Mouse (Mus musculus) common myeloid progenitor, adult 5-6 weeks (primary cell): ENCODE results near the gene Trim56. TPM values are rescaled to one million over a fixed set of nuclear protein-coding genes. Genes with fewer than 3 reads are reported as not detected.

Source experiments
- ATAC-seq: replicated peaks from 2 replicates; pipeline ENCODE4 v1.8.0; 2016; ENCODE audit warnings: low read depth, mild to moderate bottlenecking, moderate TSS enrichment, inconsistent platforms; ENCODE audit not compliant: poor library complexity, severe bottlenecking
- total RNA-seq: library from RNA; stranded (forward); fragments of 200-1000, 187-1606 nt; gene quantifications from 2 replicates; pipeline ENCODE4 v1.2.3, GENCODE M21; 2017

Trim56 gene
- total RNA-seq, 1 experiment from 2014 or later = 34.3 TPM

- no peak for ATAC-seq
Observed at GRCm38 (mm10) chr5:137078041-137078440, 38.0 kb downstream of the Trim56 start.

GRCm38 (mm10) chr5:137077187-137077586 is 38.8 kb downstream of the Trim56 start:
- no peak for ATAC-seq

GRCm38 (mm10) chr5:137076191-137076930 is 39.6 kb downstream of the Trim56 start:
- ATAC-seq = peak; percentile 85

GRCm38 (mm10) chr5:137075726-137076125 is 40.3 kb downstream of the Trim56 start:
- no peak for ATAC-seq

GRCm38 (mm10) chr5:137074191-137074651 is 41.8 kb downstream of the Trim56 start:
- no peak for ATAC-seq

- ATAC-seq = no peak
Observed at GRCm38 (mm10) chr5:137073141-137073540, 42.9 kb downstream of the Trim56 start.

- peak; percentile 36; the same call in 1 of the 2 replicates for ATAC-seq
Observed at GRCm38 (mm10) chr5:137072079-137072960, 43.7 kb downstream of the Trim56 start, which contains the start of gene Serpine1. TSS of gene Serpine1 (minus strand) at chr5:137072268.

- ATAC-seq = no peak
Observed at GRCm38 (mm10) chr5:137070881-137071605, 45.0 kb downstream of the Trim56 start.

GRCm38 (mm10) chr5:137068711-137069110 is 47.3 kb downstream of the Trim56 start:
- ATAC-seq = 0 out of 2 replicates have a peak, but pooled peaks have one; percentile 35

GRCm38 (mm10) chr5:137065923-137066322 is 50.1 kb downstream of the Trim56 start:
- no peak for ATAC-seq

- no peak for ATAC-seq
Observed at GRCm38 (mm10) chr5:137065454-137065853, 50.6 kb downstream of the Trim56 start.

GRCm38 (mm10) chr5:137062601-137063000 is 53.4 kb downstream of the Trim56 start:
- no peak for ATAC-seq

GRCm38 (mm10) chr5:137061809-137062481 is 54.1 kb downstream of the Trim56 start:
- ATAC-seq = no peak; the same call in 1 of the 2 replicates

Other genes starting within 250 kb of the Trim56 start
- gene Col26a1, start 233.0 kb downstream of the Trim56 start, total RNA-seq = not detected in 2 replicates
- gene Ift22, start 208.1 kb downstream of the Trim56 start, total RNA-seq = 3.8 and 15.0 TPM in 2 replicates
- gene Fis1, start 162.9 kb downstream of the Trim56 start, total RNA-seq = 101 and 120 TPM in 2 replicates
- 1.3 and 1.8 TPM in 2 replicates for gene Cldn15, start 149.6 kb downstream of the Trim56 start, total RNA-seq
- gene Plod3, start 129.2 kb downstream of the Trim56 start, total RNA-seq = 35.1 and 57.3 TPM in 2 replicates
- gene Znhit1, start 128.2 kb downstream of the Trim56 start, total RNA-seq = 28.2 and 32.1 TPM in 2 replicates
- not detected in 2 replicates for gene Vgf, start 89.8 kb downstream of the Trim56 start, total RNA-seq
- 63.6 and 70.1 TPM in 2 replicates for gene Ap1s1, start 70.1 kb downstream of the Trim56 start, total RNA-seq
- not detected in 2 replicates for gene Serpine1, start 43.9 kb downstream of the Trim56 start, total RNA-seq
- not detected in 2 replicates for gene Muc3, start 33.1 kb upstream of the Trim56 start, total RNA-seq
- gene Muc3a, start 96.2 kb upstream of the Trim56 start, total RNA-seq = 0.82 TPM in 1 of 2 replicates, not detected in the other
- 6.3 and 6.6 TPM in 2 replicates for gene Ache, start 171.3 kb upstream of the Trim56 start, total RNA-seq
- gene Ufsp1, start 178.4 kb upstream of the Trim56 start, total RNA-seq = 3.2 and 4.4 TPM in 2 replicates
- 296 and 373 TPM in 2 replicates for gene Srrt, start 191.5 kb upstream of the Trim56 start, total RNA-seq
- 12.7 and 13.7 TPM in 2 replicates for gene Trip6, start 198.2 kb upstream of the Trim56 start, total RNA-seq
- gene Slc12a9, start 217.4 kb upstream of the Trim56 start, total RNA-seq = 2.1 and 5.8 TPM in 2 replicates
- gene Ephb4, start 233.9 kb upstream of the Trim56 start, total RNA-seq = not detected in 2 replicates